Mouse (Mus musculus) heart, embryonic 13.5 days (tissue): ENCODE data around the gene Proz. TPM values are rescaled to one million over a fixed set of nuclear protein-coding genes. Genes with fewer than 3 reads are reported as not detected.

ENCODE experiments used
- ATAC-seq: fragments of 200-750 bp; cut with Nextera tagmentation; 2 replicates; pipeline ENCODE4 v1.8.0; 2017; ENCODE audit warnings: moderate TSS enrichment; ENCODE audit not compliant: insufficient number of reproducible peaks, low FRiP score, low TSS enrichment; ENCODE audit errors: extremely low read depth
- H3K27ac ChIP-seq: fragments of 300-500 bp; sonication (generic); replicated peaks from 2 replicates; pipeline ENCODE4 v1.5.1; 2015; ENCODE audit warnings: moderate library complexity, mild to moderate bottlenecking, inconsistent platforms
- H3K27me3 ChIP-seq: fragments of 300-500 bp; sonication (generic); replicated peaks from 2 replicates; pipeline ENCODE4 v1.6.1; 2015; ENCODE audit warnings: mild to moderate bottlenecking, inconsistent platforms
- H3K36me3 ChIP-seq: fragments of 300-500 bp; sonication (generic); 2 replicates; pipeline ENCODE4 v1.6.1; 2015; ENCODE audit warnings: mild to moderate bottlenecking, inconsistent platforms
- H3K4me1 ChIP-seq: fragments of 300-500 bp; sonication (generic); 2 replicates; pipeline ENCODE4 v1.6.1; 2015; ENCODE audit warnings: inconsistent platforms
- H3K4me2 ChIP-seq: fragments of 300-500 bp; sonication (generic); 2 replicates; pipeline ENCODE4 v1.6.1; 2015; ENCODE audit warnings: inconsistent platforms, mild to moderate bottlenecking, moderate library complexity
- H3K4me3 ChIP-seq: fragments of 300-500 bp; sonication (generic); 2 replicates; pipeline ENCODE4 v1.5.1; 2015; ENCODE audit warnings: moderate library complexity, mild to moderate bottlenecking, inconsistent platforms
- H3K9ac ChIP-seq: fragments of 300-500 bp; sonication (generic); 2 replicates; pipeline ENCODE4 v1.6.1; 2015; ENCODE audit warnings: inconsistent platforms, mild to moderate bottlenecking, moderate library complexity
- H3K9me3 ChIP-seq: fragments of 300-500 bp; sonication (generic); 2 replicates; pipeline ENCODE4 v1.6.1; 2016; ENCODE audit warnings: inconsistent platforms
- WGBS: fragments of 180-500 bp; shearing (Covaris S2); methylation state at CpG from one replicate; pipeline ENCODE4 v1.1.7; 2015; ENCODE audit warnings: mixed read lengths; 5-methylcytosine and 5-hydroxymethylcytosine counted together
- polyA plus RNA-seq: library from polyadenylated mRNA; unstranded; fragments of >200 nt; fragmentation: Nextera tagmentation; extraction: Ambion mirVana; gene quantifications from 2 replicates; pipeline ENCODE4 v1.2.1, GENCODE M21; 2015

Gene Proz
- polyA plus RNA-seq, 1 experiment from 2014 or later = 0.32 TPM

DNA sequence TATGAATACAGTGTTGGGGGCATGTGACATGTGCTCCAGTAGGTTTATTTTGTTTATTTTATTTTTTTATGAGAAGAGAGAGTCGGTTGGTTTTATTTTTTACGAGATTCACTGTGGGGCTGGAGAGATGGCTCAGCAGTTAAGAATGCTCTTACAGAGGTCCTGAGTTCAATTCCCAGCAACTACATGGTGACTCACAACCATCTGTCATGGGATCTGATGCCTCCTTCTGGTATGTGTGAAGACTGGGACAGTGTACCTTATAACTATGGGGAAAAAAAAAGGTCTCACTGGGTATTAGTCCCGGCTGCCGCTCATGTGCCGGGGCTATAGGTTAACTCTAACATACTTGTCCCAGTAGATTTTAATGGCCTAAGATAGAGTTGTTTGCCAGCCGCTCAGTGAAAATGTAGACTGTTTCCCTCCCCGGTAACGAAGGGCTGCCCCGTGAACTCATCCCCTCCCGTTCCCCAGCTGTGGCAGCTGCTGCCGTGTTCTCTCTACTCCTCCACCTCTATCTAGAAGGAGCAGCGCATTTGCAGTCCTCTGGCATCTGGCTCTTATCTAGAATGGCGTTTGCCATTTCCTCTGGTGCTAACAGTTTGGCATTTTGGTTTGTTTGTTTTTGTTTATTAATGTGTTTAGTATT lies 47.4 kb downstream of the Proz start:
- H3K27me3 ChIP-seq = no peaks in the 10 kb centered on the region
- peak overlapping the region; percentile 46 for H3K27ac ChIP-seq
- WGBS = 57% methylated on average over 13 of the region's 13 CpGs
- peaks cover 72% of the 10 kb centered on the region for H3K4me1 ChIP-seq
- ATAC-seq = no peak
- H3K4me3 ChIP-seq = 0 out of 2 replicates have a peak overlapping the region, but pooled peaks have one; percentile 0
- H3K4me2 ChIP-seq = peak overlapping the region; percentile 91
- H3K9me3 ChIP-seq = no peaks in the 10 kb centered on the region
- H3K9ac ChIP-seq = peak overlapping the region; percentile 0; the same call in 1 of the 2 replicates
- H3K36me3 ChIP-seq = peaks cover 15% of the 10 kb centered on the region

GRCm38 (mm10) chr8:13108967-13109366 lies 48.3 kb downstream of the Proz start:
- no peak for ATAC-seq
- H3K4me1 ChIP-seq = peaks cover 66% of the 10 kb centered on the region
- H3K27ac ChIP-seq = peak overlapping the region; percentile 46
- peak overlapping the region; percentile 33; the same call in 1 of the 2 replicates for H3K9ac ChIP-seq
- H3K4me2 ChIP-seq = peak overlapping the region; percentile 91
- no peaks in the 10 kb centered on the region for H3K27me3 ChIP-seq
- 0 out of 2 replicates have a peak overlapping the region, but pooled peaks have one; percentile 0 for H3K4me3 ChIP-seq
- WGBS = 71% methylated on average over 8 of the region's 8 CpGs
- H3K36me3 ChIP-seq = peaks cover 21% of the 10 kb centered on the region
- H3K9me3 ChIP-seq = no peaks in the 10 kb centered on the region

- H3K27ac ChIP-seq = no peak overlapping the region; the same call in 1 of the 2 replicates
- peaks cover 26% of the 10 kb centered on the region for H3K36me3 ChIP-seq
- H3K4me1 ChIP-seq = peaks cover 62% of the 10 kb centered on the region
- H3K4me3 ChIP-seq = no peak overlapping the region
- no peaks in the 10 kb centered on the region for H3K27me3 ChIP-seq
- H3K4me2 ChIP-seq = no peak overlapping the region
- H3K9me3 ChIP-seq = no peaks in the 10 kb centered on the region
- H3K9ac ChIP-seq = no peak overlapping the region
- 49% methylated on average over 1 of the region's 1 CpGs for WGBS
- ATAC-seq = no peak
Measured at GRCm38 (mm10) chr8:13109416-13109960, 48.8 kb downstream of the Proz start.

GRCm38 (mm10) chr8:13111917-13112316 lies 51.2 kb downstream of the Proz start:
- H3K4me2 ChIP-seq = no peak overlapping the region
- H3K4me3 ChIP-seq = no peak overlapping the region
- no peak for ATAC-seq
- no peak overlapping the region for H3K27ac ChIP-seq
- no peaks in the 10 kb centered on the region for H3K27me3 ChIP-seq
- 62% methylated on average over 11 of the region's 11 CpGs for WGBS
- H3K4me1 ChIP-seq = peaks cover 56% of the 10 kb centered on the region
- H3K9me3 ChIP-seq = no peaks in the 10 kb centered on the region
- no peak overlapping the region for H3K9ac ChIP-seq
- H3K36me3 ChIP-seq = peaks cover 41% of the 10 kb centered on the region

GRCm38 (mm10) chr8:13113232-13113631 lies 52.5 kb downstream of the Proz start:
- Histone ChIP-seq H3K9ac (no peak overlapping the region), H3K27ac (no peak overlapping the region), H3K4me2 (no peak overlapping the region), H3K27me3 (no peaks in the 10 kb centered on the region), H3K4me3 (no peak overlapping the region), H3K9me3 (no peaks in the 10 kb centered on the region), H3K4me1 (peaks cover 42% of the 10 kb centered on the region), H3K36me3 (peaks cover 39% of the 10 kb centered on the region)
- no peak for ATAC-seq
- WGBS = 85% methylated on average over 4 of the region's 4 CpGs

DNA sequence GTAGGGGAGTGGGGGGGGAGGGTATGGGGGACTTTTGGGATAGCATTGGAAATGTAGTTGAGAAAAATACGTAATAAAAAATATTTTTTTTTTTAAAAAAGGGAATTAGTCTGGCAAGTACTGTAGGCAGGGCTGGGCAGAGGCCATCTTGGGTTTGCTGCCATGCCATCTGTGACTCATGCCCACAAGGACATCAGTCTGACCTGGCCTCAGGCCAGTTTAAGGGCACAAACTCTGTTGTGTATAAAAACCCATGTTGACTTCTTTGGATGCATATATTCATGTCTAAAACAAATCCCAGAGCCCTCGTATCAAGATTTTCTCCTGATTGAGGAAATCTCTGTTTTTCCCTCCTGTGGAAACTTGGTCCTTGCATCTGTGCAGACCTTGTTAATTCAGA lies 56.4 kb downstream of the Proz start:
- Histone ChIP-seq H3K4me3 (no peak overlapping the region), H3K9ac (no peak overlapping the region), H3K36me3 (peaks cover 65% of the 10 kb centered on the region), H3K4me2 (no peak overlapping the region), H3K9me3 (no peaks in the 10 kb centered on the region), H3K4me1 (peaks cover 28% of the 10 kb centered on the region), H3K27ac (no peak overlapping the region), H3K27me3 (no peaks in the 10 kb centered on the region)
- no peak for ATAC-seq
- 89% methylated on average over 2 of the region's 2 CpGs for WGBS

- Histone ChIP-seq H3K4me2 (no peak overlapping the region), H3K27me3 (no peaks in the 10 kb centered on the region), H3K4me3 (no peak overlapping the region), H3K27ac (no peak overlapping the region), H3K36me3 (peaks cover 74% of the 10 kb centered on the region), H3K4me1 (peaks cover 35% of the 10 kb centered on the region), H3K9ac (no peak overlapping the region), H3K9me3 (no peaks in the 10 kb centered on the region)
- ATAC-seq = no peak
- WGBS = 71% methylated on average over 3 of the region's 3 CpGs
Measured at GRCm38 (mm10) chr8:13118516-13118915, 57.8 kb downstream of the Proz start.

GRCm38 (mm10) chr8:13120882-13121665 lies 60.4 kb downstream of the Proz start:
- WGBS = 51% methylated on average over 7 of the region's 7 CpGs
- peak overlapping the region; percentile 81 for H3K27ac ChIP-seq
- no peak overlapping the region for H3K9ac ChIP-seq
- peaks cover 76% of the 10 kb centered on the region for H3K36me3 ChIP-seq
- no peaks in the 10 kb centered on the region for H3K9me3 ChIP-seq
- H3K27me3 ChIP-seq = no peaks in the 10 kb centered on the region
- peak; percentile 42; the same call in 1 of the 2 replicates for ATAC-seq
- peaks cover 35% of the 10 kb centered on the region for H3K4me1 ChIP-seq
- no peak overlapping the region for H3K4me3 ChIP-seq
- no peak overlapping the region for H3K4me2 ChIP-seq

- Histone ChIP-seq H3K36me3 (peaks cover 90% of the 10 kb centered on the region), H3K9ac (peak overlapping the region; percentile 37; the same call in 1 of the 2 replicates), H3K4me2 (no peak overlapping the region), H3K27me3 (no peaks in the 10 kb centered on the region), H3K4me1 (peaks cover 35% of the 10 kb centered on the region), H3K27ac (peak overlapping the region; percentile 81; the same call in 1 of the 2 replicates), H3K9me3 (no peaks in the 10 kb centered on the region), H3K4me3 (no peak overlapping the region)
- ATAC-seq = no peak
- 63% methylated on average over 7 of the region's 7 CpGs for WGBS
Measured at GRCm38 (mm10) chr8:13122887-13123421, 62.2 kb downstream of the Proz start.

DNA sequence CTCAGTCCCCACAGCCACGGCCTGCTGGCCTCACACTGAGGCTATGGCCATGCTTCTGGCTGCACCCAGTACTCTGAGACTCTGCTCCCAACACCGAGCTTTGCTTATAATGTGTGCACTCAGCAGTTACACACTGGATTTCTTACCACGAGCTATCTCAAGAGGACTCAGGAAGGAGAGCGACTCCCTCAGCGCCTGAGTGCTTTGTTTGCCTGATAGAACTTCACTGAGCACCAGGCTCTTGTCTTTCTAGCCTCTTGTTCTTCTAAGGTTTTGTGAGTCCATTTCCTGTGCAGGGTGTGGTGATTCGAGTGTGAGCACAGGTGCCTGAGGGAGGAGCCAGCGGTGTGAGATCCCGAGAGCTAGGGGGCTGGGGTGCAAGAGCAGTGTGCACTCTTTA lies 64.2 kb downstream of the Proz start:
- H3K27ac ChIP-seq = no peak overlapping the region
- ATAC-seq = no peak
- H3K4me2 ChIP-seq = no peak overlapping the region
- H3K4me1 ChIP-seq = peaks cover 35% of the 10 kb centered on the region
- no peaks in the 10 kb centered on the region for H3K27me3 ChIP-seq
- H3K9ac ChIP-seq = no peak overlapping the region
- no peaks in the 10 kb centered on the region for H3K9me3 ChIP-seq
- WGBS = 86% methylated on average over 8 of the region's 8 CpGs
- H3K36me3 ChIP-seq = peaks cover 90% of the 10 kb centered on the region
- H3K4me3 ChIP-seq = no peak overlapping the region
